Mouse (Mus musculus) MEL (cell line): ENCODE results near the gene Pard3b. TPM values are rescaled to one million over a fixed set of nuclear protein-coding genes. Genes with fewer than 3 reads are reported as not detected.

ENCODE experiments used
- DNase-seq: peaks from one replicate; pipeline ENCODE4 v3.0.0; 2011; ENCODE audit warnings: low read depth, low spot score
- H3K27ac ChIP-seq: 2 replicates; pipeline ENCODE4 v1.5.1; 2012; ENCODE audit warnings: low read depth, mild to moderate bottlenecking, control low read depth, low read length, moderate library complexity; ENCODE audit not compliant: control insufficient read depth
- H3K27me3 ChIP-seq, 2 experiments: fragments of 150-350 bp in 1 of 2; sonication (generic) in 1 of 2; 2 replicates each; pipeline ENCODE4 v1.6.1; 2012; ENCODE audit warnings: low read length in 2 of 2, mild to moderate bottlenecking in 2 of 2, improper control_type of control experiment in 1 of 2, moderate library complexity in 1 of 2; ENCODE audit not compliant: insufficient read depth in 2 of 2, control insufficient read depth in 1 of 2
- H3K36me3 ChIP-seq, 2 experiments: 2 replicates each; pipeline ENCODE4 v1.6.1; 2012 to 2014; ENCODE audit warnings: low read length in 2 of 2, improper control_type of control experiment in 1 of 2, inconsistent platforms in 1 of 2, mild to moderate bottlenecking in 1 of 2; ENCODE audit not compliant: insufficient read depth in 2 of 2, control insufficient read depth in 1 of 2
- H3K4me1 ChIP-seq, 2 experiments: fragments of 150-350 bp in 1 of 2; sonication (generic) in 1 of 2; 2 replicates each; pipeline ENCODE4 v1.6.1; 2012; ENCODE audit warnings: low read length in 2 of 2, improper control_type of control experiment in 1 of 2, mild to moderate bottlenecking in 1 of 2; ENCODE audit not compliant: insufficient read depth in 2 of 2, control insufficient read depth in 1 of 2
- H3K4me3 ChIP-seq, 2 experiments: fragments of 150-350 bp in 1 of 2; sonication (generic) in 1 of 2; 2 replicates each; pipeline ENCODE4 v1.5.1; 2012; ENCODE audit warnings: low read depth in 2 of 2, low read length in 2 of 2, mild to moderate bottlenecking in 2 of 2, moderate library complexity in 2 of 2, control low read depth in 1 of 2, improper control_type of control experiment in 1 of 2; ENCODE audit not compliant: control insufficient read depth in 1 of 2, insufficient read depth in 1 of 2
- H3K79me2 ChIP-seq: 2 replicates; pipeline ENCODE4 v1.6.1; 2012; ENCODE audit warnings: mild to moderate bottlenecking, low read length, moderate library complexity; ENCODE audit not compliant: control insufficient read depth, poor library complexity, insufficient read depth
- H3K9ac ChIP-seq: 2 replicates; pipeline ENCODE4 v1.6.1; 2012; ENCODE audit warnings: low read depth, mild to moderate bottlenecking, control low read depth, low read length, moderate library complexity; ENCODE audit not compliant: control insufficient read depth, poor library complexity, severe bottlenecking
- H3K9me3 ChIP-seq: fragments of 150-350 bp; sonication (generic); replicated peaks from 2 replicates; pipeline ENCODE4 v1.6.1; 2012; ENCODE audit warnings: mild to moderate bottlenecking, low read length, improper control_type of control experiment, moderate library complexity; ENCODE audit not compliant: insufficient read depth
- CHD2 ChIP-seq: IDR thresholded peaks from 2 replicates; pipeline ENCODE4 v1.6.1; 2011; ENCODE audit warnings: low read length, improper control_type of control experiment
- ELF1 ChIP-seq: IDR thresholded peaks from 2 replicates; pipeline ENCODE4 v1.6.1; 2014; ENCODE audit warnings: low read depth, mild to moderate bottlenecking, inconsistent platforms, low read length, improper control_type of control experiment, moderate library complexity
- EP300 ChIP-seq, 2 experiments: IDR thresholded peaks; 2 replicates each; pipeline ENCODE4 v1.6.1; 2011; ENCODE audit warnings: improper control_type of control experiment in 2 of 2, low read length in 2 of 2, low read depth in 1 of 2, mild to moderate bottlenecking in 1 of 2
- ETS1 ChIP-seq: IDR thresholded peaks from 2 replicates; pipeline ENCODE4 v1.6.1; 2012; ENCODE audit warnings: low read depth, mild to moderate bottlenecking, inconsistent platforms, low read length, improper control_type of control experiment, moderate library complexity
- GATA1 ChIP-seq: IDR thresholded peaks from 2 replicates; pipeline ENCODE4 v1.6.1; 2011; ENCODE audit warnings: low read depth, low read length, improper control_type of control experiment
- KAT2A ChIP-seq: conservative IDR thresholded peaks from 2 replicates; pipeline ENCODE4 v1.6.1; 2012; ENCODE audit warnings: low read depth, low read length, improper control_type of control experiment, inconsistent platforms
- MAFK ChIP-seq: IDR thresholded peaks from 2 replicates; pipeline ENCODE4 v1.6.1; 2011; ENCODE audit warnings: low read depth, mild to moderate bottlenecking, low read length, improper control_type of control experiment, borderline replicate concordance
- MAX ChIP-seq: IDR thresholded peaks from 2 replicates; pipeline ENCODE4 v1.6.1; 2011; ENCODE audit warnings: low read length, improper control_type of control experiment
- MAZ ChIP-seq: IDR thresholded peaks from 2 replicates; pipeline ENCODE4 v1.6.1; 2012; ENCODE audit warnings: low read depth, mild to moderate bottlenecking, inconsistent platforms, low read length, improper control_type of control experiment
- MXI1 ChIP-seq: IDR thresholded peaks from 2 replicates; pipeline ENCODE4 v1.6.1; 2011; ENCODE audit warnings: mild to moderate bottlenecking, low read depth, low read length, improper control_type of control experiment
- MYB ChIP-seq: IDR thresholded peaks from 2 replicates; pipeline ENCODE4 v1.6.1; 2011; ENCODE audit warnings: mild to moderate bottlenecking, low read depth, low read length, improper control_type of control experiment
- NRF1 ChIP-seq: IDR thresholded peaks from 2 replicates; pipeline ENCODE4 v1.6.1; 2014; ENCODE audit warnings: low read depth, mild to moderate bottlenecking, inconsistent platforms, low read length, improper control_type of control experiment, moderate library complexity; ENCODE audit not compliant: poor library complexity, insufficient read depth, severe bottlenecking
- POLR2AphosphoS2 ChIP-seq: IDR thresholded peaks from 2 replicates; pipeline ENCODE4 v1.6.1; 2011; ENCODE audit warnings: low read length, improper control_type of control experiment
- RAD21 ChIP-seq: IDR thresholded peaks from 2 replicates; pipeline ENCODE4 v1.6.1; 2011; ENCODE audit warnings: mild to moderate bottlenecking, low read depth, low read length, improper control_type of control experiment
- RCOR1 ChIP-seq: IDR thresholded peaks from 2 replicates; pipeline ENCODE4 v1.6.1; 2012; ENCODE audit warnings: low read depth, mild to moderate bottlenecking, inconsistent platforms, low read length, improper control_type of control experiment
- SMC3 ChIP-seq: IDR thresholded peaks from 2 replicates; pipeline ENCODE4 v1.6.1; 2011; ENCODE audit warnings: low read depth, low read length, improper control_type of control experiment
- TBP ChIP-seq: IDR thresholded peaks from 2 replicates; pipeline ENCODE4 v1.8.0; 2011; ENCODE audit warnings: low read depth, low read length, improper control_type of control experiment
- TCF12 ChIP-seq: IDR thresholded peaks from 2 replicates; pipeline ENCODE4 v1.6.1; 2014; ENCODE audit warnings: low read depth, mild to moderate bottlenecking, inconsistent platforms, low read length, improper control_type of control experiment, moderate library complexity
- USF1 ChIP-seq: IDR thresholded peaks from 2 replicates; pipeline ENCODE4 v1.6.1; 2014; ENCODE audit warnings: low read depth, mild to moderate bottlenecking, inconsistent platforms, low read length, improper control_type of control experiment, moderate library complexity
- USF2 ChIP-seq, 2 experiments: IDR thresholded peaks; 2 replicates each; pipeline ENCODE4 v1.6.1; 2011 to 2012; ENCODE audit warnings: improper control_type of control experiment in 2 of 2, low read length in 2 of 2, borderline replicate concordance in 1 of 2, inconsistent platforms in 1 of 2, low read depth in 1 of 2, mild to moderate bottlenecking in 1 of 2; ENCODE audit not compliant: insufficient read depth in 1 of 2
- ZC3H11A ChIP-seq: IDR thresholded peaks from 2 replicates; pipeline ENCODE4 v1.6.1; 2012; ENCODE audit warnings: low read depth, mild to moderate bottlenecking, inconsistent platforms, low read length, improper control_type of control experiment
- ZKSCAN1 ChIP-seq: IDR thresholded peaks from 2 replicates; pipeline ENCODE4 v1.6.1; 2012; ENCODE audit warnings: low read depth, mild to moderate bottlenecking, inconsistent platforms, low read length, improper control_type of control experiment, moderate library complexity
- ZMIZ1 ChIP-seq: IDR thresholded peaks from 2 replicates; pipeline ENCODE4 v1.6.1; 2012; ENCODE audit warnings: low read depth, mild to moderate bottlenecking, inconsistent platforms, low read length, improper control_type of control experiment, moderate library complexity
- ZNF384 ChIP-seq: IDR thresholded peaks from 2 replicates; pipeline ENCODE4 v1.6.1; 2012; ENCODE audit warnings: low read depth, mild to moderate bottlenecking, inconsistent platforms, low read length, improper control_type of control experiment
- polyA plus RNA-seq, 2 experiments: library from polyadenylated mRNA; stranded (reverse) in 1 of 2; unstranded in 1 of 2; fragments of >175 nt in 1 of 2; fragments of >200 nt in 1 of 2; gene quantifications; 2 replicates each; pipeline versions ENCODE4 v1.2.1 to v1.2.4; 2012; ENCODE audit warnings: low replicate concordance in 2 of 2, low read depth in 1 of 2; ENCODE audit not compliant: insufficient read length in 2 of 2, insufficient read depth in 1 of 2, missing spikeins in 1 of 2
- total RNA-seq: library from RNA; depleted of rRNA; stranded (reverse); fragments of 300-350 nt; gene quantifications from 2 replicates; pipeline ENCODE4 v1.2.3, GENCODE M21; 2012

The Pard3b gene
- total and polyA plus RNA-seq, 3 experiments: not detected

- H3K9me3 ChIP-seq: no peaks in the 10 kb centered on the region
- no peak for DNase-seq
- H3K79me2 ChIP-seq: no peaks in the 10 kb centered on the region
- H3K4me3 ChIP-seq: no peak overlapping the region
- H3K4me1 ChIP-seq: no peaks in the 10 kb centered on the region
- H3K9ac ChIP-seq: no peak overlapping the region
- TF ChIP-seq POLR2AphosphoS2: no peak
- no peak for TF ChIP-seq KAT2A
- TF ChIP-seq ZMIZ1: no peak
- TF ChIP-seq EP300 (IDR thresholded peaks at IDR 0.05; ENCODE audit: low read depth in 1 of 2, low read length in 2 of 2): no peak
- no peak for TF ChIP-seq MYB
- TF ChIP-seq USF2 (IDR thresholded peaks at IDR 0.05; ENCODE audit: borderline replicate concordance in 1 of 2, insufficient read depth in 1 of 2, low read depth in 1 of 2, low read length in 2 of 2): no peak
- TF ChIP-seq TBP: no peak
- no peak for TF ChIP-seq RCOR1
- TF ChIP-seq ELF1: no peak
- no peak for TF ChIP-seq TCF12
- no peak for TF ChIP-seq MAFK
- no peak overlapping the region for H3K27ac ChIP-seq
- no peaks in the 10 kb centered on the region for H3K27me3 ChIP-seq
- H3K36me3 ChIP-seq: no peaks in the 10 kb centered on the region
Measured at GRCm38 (mm10) chr1:61645062-61645461, 6.4 kb downstream of the Pard3b start.

DNA sequence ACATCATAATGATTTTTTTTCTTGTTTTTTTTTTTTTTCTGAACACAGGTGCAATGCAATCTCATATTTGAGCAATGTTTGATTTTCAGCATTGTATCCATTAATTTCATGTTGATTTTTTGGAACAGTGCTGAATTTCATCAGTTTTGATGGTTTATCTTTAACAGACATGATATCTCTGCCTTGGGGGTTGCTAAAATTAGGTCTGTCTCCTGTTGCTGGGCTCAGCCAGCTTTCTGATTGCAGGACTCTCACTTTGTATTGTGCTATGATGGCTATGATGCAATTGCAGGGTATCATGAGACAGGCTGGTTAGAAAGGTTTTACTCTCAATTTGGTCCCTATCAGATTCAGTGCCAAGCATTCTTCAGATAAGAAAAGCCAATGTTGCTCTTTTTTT is 11.3 kb downstream of the Pard3b start:
- no peak overlapping the region for H3K4me3 ChIP-seq
- no peaks in the 10 kb centered on the region for H3K27me3 ChIP-seq
- H3K9me3 ChIP-seq: no peaks in the 10 kb centered on the region
- no peak overlapping the region for H3K27ac ChIP-seq
- TF ChIP-seq SMC3: no peak
- no peak for TF ChIP-seq EP300 (IDR thresholded peaks at IDR 0.05; ENCODE audit: low read depth in 1 of 2, low read length in 2 of 2)
- TF ChIP-seq MAX: no peak
- no peak for TF ChIP-seq CHD2
- TF ChIP-seq RCOR1: no peak
- no peak for TF ChIP-seq ZC3H11A
- no peak for TF ChIP-seq ZMIZ1
- TF ChIP-seq USF1: no peak
- no peak for TF ChIP-seq MXI1
- no peak for TF ChIP-seq NRF1
- TF ChIP-seq MAZ: no peak
- no peak for TF ChIP-seq GATA1
- no peak for TF ChIP-seq RAD21
- no peak for TF ChIP-seq ZNF384
- no peak for TF ChIP-seq TBP
- no peak for TF ChIP-seq ETS1
- no peak for TF ChIP-seq ZKSCAN1
- no peaks in the 10 kb centered on the region for H3K79me2 ChIP-seq
- DNase-seq: no peak
- H3K4me1 ChIP-seq: no peaks in the 10 kb centered on the region
- no peaks in the 10 kb centered on the region for H3K36me3 ChIP-seq
- H3K9ac ChIP-seq: no peak overlapping the region
